Mouse (Mus musculus): ENCODE data around the gene Rad51. TPM values are rescaled to one million over a fixed set of nuclear protein-coding genes. Genes with fewer than 3 reads are reported as not detected.

Rad51 gene
- polyA plus RNA-seq, 1 experiment from 2014 or later = 57.7 TPM

DNA sequence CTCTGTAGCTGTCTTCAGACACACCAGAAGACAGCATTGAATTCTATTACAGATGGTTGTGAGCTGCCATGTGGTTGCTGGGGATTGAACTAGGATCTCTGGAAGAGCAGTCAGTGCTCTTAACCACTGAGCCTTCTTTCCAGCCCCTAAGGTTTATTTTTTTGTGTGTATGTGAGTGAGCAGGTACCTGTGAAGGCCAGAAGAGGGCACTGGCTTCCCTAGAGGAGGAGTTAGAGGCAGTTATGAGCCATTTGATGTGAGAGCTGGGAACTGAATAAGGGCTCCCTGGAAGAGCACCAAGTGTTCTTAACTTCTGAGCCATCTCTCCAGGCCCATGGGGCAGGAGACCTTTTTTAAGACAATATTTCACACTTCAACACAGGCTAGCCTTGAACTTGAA lies 52.8 kb downstream of the Rad51 start:
- Histone ChIP-seq H3K4me3 (no peak overlapping the region), H3K36me3 (no peaks in the 10 kb centered on the region)
- ATAC-seq (ENCODE audit: insufficient number of reproducible peaks, insufficient read depth, low FRiP score, low TSS enrichment) = no peak

DNA sequence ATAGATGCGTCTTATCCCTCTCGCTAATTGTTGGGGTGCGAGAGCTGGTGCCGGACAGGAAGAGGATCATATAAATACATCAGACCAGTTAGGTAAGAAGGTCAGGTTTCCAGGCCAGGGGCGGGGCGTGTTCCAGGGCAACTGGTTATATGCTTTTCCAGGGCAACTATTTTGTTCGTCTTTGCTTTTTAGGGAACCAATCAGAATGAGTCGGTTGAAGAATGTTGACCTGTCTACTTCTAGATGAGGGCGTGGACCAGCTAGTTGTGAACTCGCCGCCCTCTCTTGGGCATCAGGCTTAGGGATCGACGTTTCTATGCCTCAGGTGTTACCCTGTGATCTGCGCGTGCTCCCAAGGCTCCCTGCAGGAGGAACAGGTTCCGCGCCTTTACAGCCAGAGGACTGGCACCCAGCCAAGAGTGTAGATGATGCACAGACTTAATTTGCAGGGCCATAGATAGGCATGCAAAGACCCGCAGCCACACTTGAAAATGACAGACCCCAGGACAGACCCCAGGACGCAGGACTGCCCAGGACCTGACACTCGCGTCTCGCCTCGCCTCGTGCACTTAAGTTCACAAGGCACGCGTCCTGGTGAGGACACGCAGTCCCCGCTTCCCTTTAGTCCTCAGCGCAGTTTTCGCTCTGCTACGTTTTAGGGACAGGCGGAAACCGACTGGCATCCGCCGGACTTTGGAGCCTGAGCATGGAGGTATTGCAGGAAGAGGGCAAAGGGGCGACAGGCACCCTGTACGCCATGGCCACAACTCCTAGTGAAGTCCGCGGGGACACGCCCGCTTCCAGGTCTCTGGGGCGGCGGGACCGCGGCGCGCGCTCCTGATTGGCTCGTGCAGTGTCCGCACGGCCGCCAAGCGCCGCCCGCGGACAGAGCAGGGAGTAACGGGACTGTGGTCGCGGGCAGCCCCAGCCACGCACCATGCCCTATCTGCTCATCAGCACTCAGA lies 54.6 kb downstream of the Rad51 start, which contains the start of gene Gchfr:
Gchfr (plus strand) TSS at position 873 of the 965 bp plus-strand sequence.
- ATAC-seq (ENCODE audit: insufficient number of reproducible peaks, insufficient read depth, low FRiP score, low TSS enrichment) = peak; percentile 72
- peaks cover 35% of the 10 kb centered on the region for H3K27me3 ChIP-seq
- under 1% methylated on average over 60 of the region's 60 CpGs for WGBS
- H3K9ac ChIP-seq = peak within 1 kb of the TSS; percentile 47
- peaks cover 18% of the 10 kb centered on the region for H3K4me1 ChIP-seq
- 0 out of 2 replicates have a peak, but pooled peaks cover 6% of the 10 kb centered on the region for H3K36me3 ChIP-seq
- no peaks in the 10 kb centered on the region for H3K9me3 ChIP-seq
- no peak within 1 kb of the TSS for H3K27ac ChIP-seq
- peak within 1 kb of the TSS; percentile 98 for H3K4me2 ChIP-seq (replicated peaks)
- H3K4me3 ChIP-seq = peak within 1 kb of the TSS; percentile 53

More for the DNA sequence above, 52.8 kb downstream of the Rad51 start:
- Histone ChIP-seq H3K27ac (no peak overlapping the region), H3K4me2 (replicated peaks) (no peak overlapping the region), H3K4me1 (peaks cover 15% of the 10 kb centered on the region), H3K9me3 (no peaks in the 10 kb centered on the region), H3K9ac (no peak overlapping the region), H3K27me3 (peaks cover 35% of the 10 kb centered on the region)

- Histone ChIP-seq H3K4me3 (peak overlapping the region; percentile 53), H3K27ac (no peak overlapping the region), H3K9ac (peak overlapping the region; percentile 47), H3K27me3 (peaks cover 35% of the 10 kb centered on the region), H3K9me3 (no peaks in the 10 kb centered on the region), H3K4me1 (peaks cover 23% of the 10 kb centered on the region), H3K4me2 (replicated peaks) (peak overlapping the region; percentile 98), H3K36me3 (0 out of 2 replicates have a peak, but pooled peaks cover 6% of the 10 kb centered on the region)
- ATAC-seq (ENCODE audit: insufficient number of reproducible peaks, insufficient read depth, low FRiP score, low TSS enrichment) = no peak
- WGBS = 3% methylated on average over 26 of the region's 26 CpGs
Measured at GRCm38 (mm10) chr2:119167866-119168256, 55.3 kb downstream of the Rad51 start.

DNA sequence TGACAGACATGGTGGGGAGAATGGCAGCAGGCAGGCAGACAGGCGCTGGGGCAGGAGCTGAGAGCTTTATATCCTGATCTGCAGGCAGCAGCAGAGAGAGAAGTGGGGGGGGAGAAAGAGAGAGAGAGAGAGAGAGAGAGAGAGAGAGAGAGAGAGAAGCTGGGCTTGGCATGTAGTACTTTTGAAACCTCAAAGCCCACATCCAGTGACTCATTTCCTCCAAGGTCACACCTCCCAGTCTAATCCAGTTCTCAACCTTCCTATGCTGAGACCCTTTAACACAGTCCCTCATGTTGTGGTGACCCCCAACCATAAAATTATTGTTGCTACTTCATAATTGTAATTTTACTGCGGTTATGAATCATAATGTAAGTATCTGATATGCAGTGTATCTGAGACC lies 57.7 kb downstream of the Rad51 start:
- H3K9me3 ChIP-seq = no peaks in the 10 kb centered on the region
- H3K27me3 ChIP-seq = peaks cover 32% of the 10 kb centered on the region
- H3K4me1 ChIP-seq = peaks cover 29% of the 10 kb centered on the region
- no peak overlapping the region for H3K9ac ChIP-seq
- no peak overlapping the region for H3K4me2 ChIP-seq (replicated peaks)
- 81% methylated on average over 2 of the region's 2 CpGs for WGBS
- H3K4me3 ChIP-seq = no peak overlapping the region
- 0 out of 2 replicates have a peak, but pooled peaks cover 6% of the 10 kb centered on the region for H3K36me3 ChIP-seq
- no peak overlapping the region for H3K27ac ChIP-seq
- ATAC-seq (ENCODE audit: insufficient number of reproducible peaks, insufficient read depth, low FRiP score, low TSS enrichment) = no peak

DNA sequence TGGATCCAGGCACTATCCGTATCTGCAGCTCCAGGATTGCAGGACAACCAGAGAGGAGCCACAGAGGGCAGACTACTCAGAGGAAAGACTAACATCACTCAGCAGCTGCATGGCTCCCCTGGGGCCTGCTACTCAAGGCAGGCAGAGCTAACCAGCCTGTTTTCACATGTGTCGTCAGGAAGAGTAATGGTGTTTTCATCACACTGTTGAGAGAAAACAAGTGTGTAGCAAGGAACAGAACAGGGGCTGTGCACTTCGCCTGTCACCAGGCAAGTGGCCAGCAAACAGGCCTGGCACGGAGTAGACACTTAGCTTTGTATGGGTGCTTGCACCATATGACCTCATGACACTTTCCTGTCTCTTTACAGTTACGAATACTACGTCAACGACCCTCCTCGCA lies 59.0 kb downstream of the Rad51 start:
- no peak overlapping the region for H3K9ac ChIP-seq
- H3K36me3 ChIP-seq = 0 out of 2 replicates have a peak, but pooled peaks cover 8% of the 10 kb centered on the region
- 73% methylated on average over 8 of the region's 8 CpGs for WGBS
- no peaks in the 10 kb centered on the region for H3K9me3 ChIP-seq
- H3K4me1 ChIP-seq = peaks cover 27% of the 10 kb centered on the region
- no peak overlapping the region for H3K4me3 ChIP-seq
- no peak overlapping the region for H3K4me2 ChIP-seq (replicated peaks)
- H3K27me3 ChIP-seq = peaks cover 22% of the 10 kb centered on the region
- no peak overlapping the region for H3K27ac ChIP-seq
- ATAC-seq (ENCODE audit: insufficient number of reproducible peaks, insufficient read depth, low FRiP score, low TSS enrichment) = no peak

DNA sequence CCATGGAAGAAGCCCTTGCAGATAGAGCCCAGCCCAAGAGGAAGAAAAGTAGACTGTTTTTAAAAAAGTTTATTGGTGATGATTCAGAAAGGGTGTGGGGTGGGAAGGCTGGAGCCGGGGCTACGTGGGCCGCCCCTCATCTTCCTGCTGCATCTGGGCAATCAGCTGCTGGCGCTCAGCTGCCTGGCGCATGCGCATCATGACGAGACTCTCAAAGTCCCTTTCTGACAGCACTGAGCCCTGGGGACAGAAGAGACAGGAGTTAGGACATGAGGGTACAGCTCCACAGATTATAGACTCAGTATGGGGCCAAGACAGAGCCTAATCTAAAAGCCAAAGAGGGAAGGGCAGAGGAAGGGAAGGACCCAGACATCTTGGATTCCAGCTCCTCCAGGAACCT lies 59.9 kb downstream of the Rad51 start:
- no peak for ATAC-seq (ENCODE audit: insufficient number of reproducible peaks, insufficient read depth, low FRiP score, low TSS enrichment)
- Histone ChIP-seq H3K9ac (no peak overlapping the region), H3K4me1 (peaks cover 20% of the 10 kb centered on the region), H3K27me3 (peaks cover 14% of the 10 kb centered on the region), H3K4me2 (replicated peaks) (no peak overlapping the region), H3K36me3 (0 out of 2 replicates have a peak, but pooled peaks cover 11% of the 10 kb centered on the region), H3K9me3 (no peaks in the 10 kb centered on the region), H3K27ac (no peak overlapping the region), H3K4me3 (no peak overlapping the region)
- WGBS = 85% methylated on average over 7 of the region's 7 CpGs

- 34% methylated on average over 13 of the region's 13 CpGs for whole genome bisulfite sequencing
- Histone ChIP-seq H3K27me3 (peaks cover 9% of the 10 kb centered on the region), H3K4me3 (no peak overlapping the region), H3K9me3 (no peaks in the 10 kb centered on the region), H3K27ac (peak overlapping the region; percentile 64; the same call in 1 of the 2 replicates), H3K4me2 (replicated peaks) (0 out of 2 replicates have a peak overlapping the region, but pooled peaks have one; percentile 14), H3K9ac (no peak overlapping the region), H3K4me1 (peaks cover 16% of the 10 kb centered on the region), H3K36me3 (0 out of 2 replicates have a peak, but pooled peaks cover 11% of the 10 kb centered on the region)
- ATAC-seq (ENCODE audit: insufficient number of reproducible peaks, insufficient read depth, low FRiP score, low TSS enrichment) = no peak
Measured at GRCm38 (mm10) chr2:119172862-119173576, 60.4 kb downstream of the Rad51 start.

DNA sequence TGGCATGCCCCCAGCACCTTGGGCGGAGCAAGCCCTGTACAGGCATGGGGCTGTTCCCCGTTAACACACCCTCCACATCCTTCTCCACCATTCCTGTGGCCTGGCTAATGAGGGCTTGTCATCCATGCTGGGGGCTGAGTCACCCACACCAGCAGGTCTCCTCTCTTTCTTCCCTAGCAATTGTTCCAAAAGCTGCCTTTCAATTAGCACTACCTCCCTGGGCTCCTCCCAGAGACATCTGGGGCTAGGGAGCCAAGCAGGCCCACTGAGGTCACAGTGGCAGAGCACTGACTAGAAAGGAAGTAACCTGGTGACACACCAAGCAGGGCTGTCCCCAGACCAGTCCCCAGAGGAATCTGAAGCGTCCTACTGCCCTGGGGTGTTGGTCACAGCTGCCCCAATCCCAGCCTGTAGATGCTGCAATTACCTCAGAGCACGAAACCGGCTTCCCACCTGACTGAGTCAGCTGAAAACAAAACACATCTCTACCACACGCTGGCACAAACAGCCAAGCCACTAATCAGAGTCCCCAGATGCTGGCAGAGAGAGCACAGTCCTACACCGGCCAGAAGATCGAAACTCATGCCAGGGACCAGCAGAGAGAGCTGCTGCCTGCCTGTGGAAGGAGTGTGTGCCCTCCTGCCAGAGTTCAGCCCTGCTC lies 61.5 kb downstream of the Rad51 start, which contains the start of gene Gm14137:
Gm14137 (plus strand) TSS at position 519 of the 661 bp plus-strand sequence.
- no peak within 1 kb of the TSS for H3K9ac ChIP-seq
- H3K4me3 ChIP-seq = no peak within 1 kb of the TSS
- ATAC-seq (ENCODE audit: insufficient number of reproducible peaks, insufficient read depth, low FRiP score, low TSS enrichment) = no peak
- no peak within 1 kb of the TSS for H3K27ac ChIP-seq
- no peak within 1 kb of the TSS for H3K4me2 ChIP-seq (replicated peaks)
- no peaks in the 10 kb centered on the region for H3K9me3 ChIP-seq
- peaks cover 15% of the 10 kb centered on the region; the same call in 1 of the 2 replicates for H3K36me3 ChIP-seq
- WGBS = 31% methylated on average over 8 of the region's 8 CpGs
- H3K27me3 ChIP-seq = no peaks in the 10 kb centered on the region
- peaks cover 14% of the 10 kb centered on the region; the same call in 1 of the 2 replicates for H3K4me1 ChIP-seq

DNA sequence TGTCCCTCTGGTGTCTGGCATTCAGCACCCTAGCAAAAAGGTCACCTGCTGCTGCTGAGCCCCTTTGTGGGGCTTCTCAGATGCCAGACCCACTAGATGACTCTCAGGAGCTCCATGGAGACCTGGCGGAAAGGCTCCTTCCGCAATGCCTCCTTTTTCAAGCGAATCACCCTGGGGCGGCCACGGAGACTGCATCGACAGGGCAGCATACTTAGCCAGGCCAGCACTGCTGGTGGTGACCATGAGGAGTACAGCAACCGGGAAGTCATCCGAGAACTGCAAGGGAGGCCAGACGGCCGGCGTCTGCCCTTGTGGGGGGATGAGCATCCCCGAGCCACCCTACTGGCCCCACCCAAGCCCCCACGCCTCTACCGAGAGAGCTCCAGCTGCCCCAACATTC lies 62.3 kb downstream of the Rad51 start:
- Histone ChIP-seq H3K9ac (no peak overlapping the region), H3K4me2 (replicated peaks) (no peak overlapping the region), H3K27me3 (no peaks in the 10 kb centered on the region), H3K4me3 (no peak overlapping the region), H3K27ac (no peak overlapping the region), H3K36me3 (peaks cover 22% of the 10 kb centered on the region), H3K4me1 (peaks cover 14% of the 10 kb centered on the region; the same call in 1 of the 2 replicates), H3K9me3 (no peaks in the 10 kb centered on the region)
- 51% methylated on average over 14 of the region's 14 CpGs for WGBS
- ATAC-seq (ENCODE audit: insufficient number of reproducible peaks, insufficient read depth, low FRiP score, low TSS enrichment) = no peak

DNA sequence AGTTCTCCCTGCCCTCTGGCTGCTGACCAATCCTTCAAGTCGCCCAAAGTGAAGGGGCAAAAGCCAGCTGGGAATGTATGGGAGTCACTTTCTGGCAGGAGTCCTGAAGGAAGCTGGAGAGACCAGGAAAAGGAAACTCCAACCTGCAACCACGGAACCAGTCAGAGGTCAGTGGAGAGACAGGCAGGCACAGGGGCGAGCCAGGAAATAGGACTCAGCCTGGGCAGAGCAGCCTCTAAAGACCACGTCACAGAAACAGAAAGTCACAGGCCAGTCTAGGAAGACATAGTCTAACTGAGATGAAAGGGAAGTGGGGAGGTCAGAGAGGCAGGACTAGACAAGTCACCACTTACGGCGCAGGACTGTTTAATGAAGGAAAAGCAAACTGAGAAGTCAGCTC lies 63.0 kb downstream of the Rad51 start:
- WGBS = 61% methylated on average over 6 of the region's 6 CpGs
- Histone ChIP-seq H3K4me2 (replicated peaks) (no peak overlapping the region), H3K4me3 (no peak overlapping the region), H3K4me1 (peaks cover 14% of the 10 kb centered on the region; the same call in 1 of the 2 replicates), H3K27me3 (no peaks in the 10 kb centered on the region), H3K36me3 (peaks cover 30% of the 10 kb centered on the region), H3K9me3 (no peaks in the 10 kb centered on the region), H3K9ac (no peak overlapping the region), H3K27ac (no peak overlapping the region)
- no peak for ATAC-seq (ENCODE audit: insufficient number of reproducible peaks, insufficient read depth, low FRiP score, low TSS enrichment)

DNA sequence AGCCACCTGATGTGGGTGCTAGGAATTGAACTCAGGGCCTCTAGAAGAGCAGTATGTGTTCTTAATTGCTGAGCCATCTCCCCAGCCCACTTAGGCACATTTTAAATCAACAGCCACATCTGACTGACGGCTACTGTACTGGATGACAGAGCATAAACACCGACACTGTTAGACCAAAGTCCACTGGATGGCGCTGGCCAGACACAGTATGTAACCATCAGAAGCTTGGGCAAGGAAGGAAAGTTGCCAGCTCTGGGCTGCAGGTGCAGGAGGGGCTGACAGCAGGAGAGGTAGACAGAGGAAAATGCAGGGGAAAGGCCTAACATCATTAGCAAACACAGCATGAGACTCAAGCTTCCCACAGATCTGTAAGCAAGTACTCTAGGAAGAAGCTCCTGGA lies 64.2 kb downstream of the Rad51 start:
- H3K9ac ChIP-seq = no peak overlapping the region
- H3K4me3 ChIP-seq = no peak overlapping the region
- H3K27ac ChIP-seq = no peak overlapping the region
- H3K4me2 ChIP-seq (replicated peaks) = no peak overlapping the region
- H3K36me3 ChIP-seq = peaks cover 33% of the 10 kb centered on the region
- no peak for ATAC-seq (ENCODE audit: insufficient number of reproducible peaks, insufficient read depth, low FRiP score, low TSS enrichment)
- H3K9me3 ChIP-seq = no peaks in the 10 kb centered on the region
- H3K27me3 ChIP-seq = no peaks in the 10 kb centered on the region
- peaks cover 13% of the 10 kb centered on the region; the same call in 1 of the 2 replicates for H3K4me1 ChIP-seq
- 63% methylated on average over 3 of the region's 3 CpGs for WGBS

Data from embryonic facial prominence, embryonic 12.5 days (tissue).